Mouse (Mus musculus): ENCODE data around the gene Clip2.

Gene Clip2

DNA sequence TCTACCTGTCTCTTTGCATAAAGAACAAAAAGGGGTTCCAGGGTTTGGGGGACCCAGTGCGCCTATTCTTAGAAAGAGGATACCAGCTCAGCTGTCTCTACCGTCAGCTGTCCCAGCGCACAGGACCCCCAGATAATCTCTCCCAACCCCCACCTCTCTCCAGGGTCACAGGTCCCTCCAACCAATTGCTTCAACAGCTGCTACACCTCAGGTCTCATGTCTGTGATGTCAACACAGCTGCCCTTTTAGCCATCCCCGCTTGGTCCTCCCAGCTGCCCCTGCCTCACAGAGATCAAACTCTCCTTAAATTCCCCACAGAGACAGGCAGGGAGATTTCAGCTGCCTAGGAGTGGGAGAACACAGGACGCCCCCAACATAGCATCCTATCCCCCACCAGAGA, 28.5 kb downstream of the Clip2 start:
- no peak for DNase-seq

GRCm38 (mm10) chr5:134522524-134522923, 29.7 kb downstream of the Clip2 start:
- DNase-seq = no peak

DNA sequence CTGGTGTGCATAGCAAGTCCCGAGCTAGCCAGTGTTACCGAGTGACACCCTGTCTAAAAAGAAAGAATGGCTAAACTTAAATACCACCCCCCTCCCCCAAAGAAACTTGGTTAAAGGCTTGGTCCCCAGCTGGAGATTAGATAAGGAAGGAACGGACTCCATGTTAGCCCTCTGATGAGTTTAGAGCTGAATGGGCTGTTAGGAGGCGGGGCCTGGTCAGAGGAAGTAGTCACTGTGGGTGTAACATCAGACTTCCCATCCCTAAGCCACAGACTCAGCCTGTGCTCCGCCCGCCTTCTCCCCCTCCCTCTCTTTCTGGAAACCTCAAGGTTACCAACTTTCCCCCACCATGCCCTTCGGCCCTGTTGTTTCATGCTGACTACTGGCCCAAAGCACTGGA, 30.4 kb downstream of the Clip2 start:
- DNase-seq = no peak

GRCm38 (mm10) chr5:134521131-134521530, 31.1 kb downstream of the Clip2 start:
- no peak for DNase-seq

- DNase-seq = no peak
These were observed 32.1 kb downstream of the Clip2 start for GRCm38 (mm10) chr5:134520120-134520519.

DNA sequence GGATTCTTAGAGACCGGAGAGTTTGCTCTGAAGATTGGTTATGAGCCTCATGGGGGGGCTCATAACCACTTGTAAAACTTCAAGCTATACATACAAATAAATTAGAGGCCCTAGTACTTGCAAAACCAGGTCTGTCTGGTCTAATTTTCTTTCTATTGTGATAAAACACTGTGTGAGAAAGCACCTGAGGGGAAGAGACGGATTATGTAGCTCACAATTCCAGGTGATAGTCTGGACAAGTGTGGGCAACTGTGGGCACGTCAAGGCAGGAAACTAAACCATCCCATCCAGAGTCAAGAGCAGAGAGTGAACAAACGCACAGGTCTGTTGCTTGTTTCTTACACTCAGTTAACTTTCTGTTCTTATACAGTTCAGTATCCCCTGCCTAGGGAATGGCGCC, 32.8 kb downstream of the Clip2 start:
- DNase-seq = no peak

- DNase-seq = peak; percentile 73
These were observed 40.1 kb downstream of the Clip2 start for GRCm38 (mm10) chr5:134512086-134512485.

DNA sequence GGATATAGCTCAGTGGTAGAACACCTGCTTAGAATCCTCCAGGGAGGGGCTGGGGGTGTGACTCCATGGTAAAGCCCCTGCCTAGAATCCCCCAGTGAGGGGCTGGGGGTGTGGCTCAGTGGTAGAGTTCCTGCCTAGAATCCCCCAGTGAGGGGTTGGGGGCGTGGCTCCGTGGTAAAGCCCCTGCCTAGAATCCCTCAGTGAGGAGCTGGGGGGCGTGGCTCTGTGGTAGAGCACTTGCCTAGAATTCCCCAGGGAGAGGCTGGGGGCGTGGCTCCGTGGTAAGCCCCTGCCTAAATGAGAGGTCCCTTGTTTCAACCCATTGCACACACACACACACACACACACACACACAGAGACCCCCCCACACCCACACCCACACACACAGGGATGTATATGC, 42.0 kb downstream of the Clip2 start:
- no peak for DNase-seq

- no peak for DNase-seq
These were observed 43.3 kb downstream of the Clip2 start for GRCm38 (mm10) chr5:134508965-134509364.

- DNase-seq = no peak
These were observed 44.3 kb downstream of the Clip2 start for GRCm38 (mm10) chr5:134507859-134508399.

DNA sequence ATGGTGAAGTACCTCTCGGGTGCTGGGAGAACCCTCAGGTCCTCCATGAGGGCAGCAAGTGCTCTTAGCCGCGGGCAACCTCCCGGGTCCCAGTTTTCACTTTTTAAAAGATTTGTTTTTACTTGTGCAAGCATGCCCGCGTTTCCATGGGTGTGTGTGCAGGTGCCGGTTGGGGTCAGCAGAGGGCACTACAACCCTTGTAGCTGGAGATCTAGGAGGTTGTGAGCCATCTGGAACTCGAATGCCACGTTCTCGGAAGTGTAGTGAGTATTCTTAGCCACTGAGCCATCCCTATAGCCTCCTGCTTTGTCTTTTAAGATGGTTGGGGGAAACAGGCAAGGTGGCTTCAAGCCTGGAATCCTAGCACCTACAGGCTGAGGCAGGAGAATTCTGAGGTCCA, 44.9 kb downstream of the Clip2 start:
- peak; percentile 58 for DNase-seq

DNA sequence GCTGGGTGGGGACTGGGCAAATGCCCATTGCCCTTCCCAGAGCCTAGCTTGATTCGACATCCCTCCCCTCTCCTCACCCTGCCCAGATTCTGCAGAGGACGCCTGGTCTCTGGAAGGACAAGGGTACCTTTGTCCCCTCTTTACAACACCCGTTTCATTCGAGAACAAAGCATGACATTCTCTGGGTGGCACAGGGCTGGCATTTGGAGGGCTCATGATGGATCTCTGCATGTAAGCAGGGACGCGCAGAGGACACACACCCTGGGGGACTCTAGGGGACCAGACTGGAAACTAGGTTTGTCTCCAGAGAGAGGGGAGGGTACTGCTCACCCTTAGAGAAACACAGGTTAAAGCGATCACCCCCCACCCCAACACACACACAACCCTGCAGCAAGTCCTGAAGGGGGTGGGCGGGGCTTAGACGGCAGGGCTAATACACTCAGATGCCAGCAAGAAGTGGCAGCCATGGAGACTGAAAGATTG, 46.4 kb downstream of the Clip2 start:
- DNase-seq = peak; percentile 27

GRCm38 (mm10) chr5:134502591-134502990, 49.6 kb downstream of the Clip2 start:
- DNase-seq = no peak

DNA sequence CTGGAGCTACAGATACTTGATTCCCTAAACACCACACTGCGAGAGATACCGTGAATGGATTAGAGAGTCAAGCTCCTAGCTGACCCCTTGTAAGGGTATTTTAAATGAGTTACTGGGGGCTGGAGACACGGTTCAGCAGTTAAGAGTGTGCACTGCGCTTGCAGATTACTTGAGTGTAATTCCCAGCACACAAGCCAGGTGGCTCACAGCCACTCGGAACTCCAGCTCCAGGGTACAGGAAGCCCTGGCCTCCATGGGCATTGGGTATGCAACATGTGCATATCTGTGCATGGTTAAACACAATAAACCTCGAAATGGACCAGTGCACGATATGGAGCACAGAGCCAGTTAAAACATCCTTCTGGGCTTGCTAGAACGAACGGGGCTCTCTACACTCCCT, 50.8 kb downstream of the Clip2 start:
- DNase-seq = peak; percentile 48

DNA sequence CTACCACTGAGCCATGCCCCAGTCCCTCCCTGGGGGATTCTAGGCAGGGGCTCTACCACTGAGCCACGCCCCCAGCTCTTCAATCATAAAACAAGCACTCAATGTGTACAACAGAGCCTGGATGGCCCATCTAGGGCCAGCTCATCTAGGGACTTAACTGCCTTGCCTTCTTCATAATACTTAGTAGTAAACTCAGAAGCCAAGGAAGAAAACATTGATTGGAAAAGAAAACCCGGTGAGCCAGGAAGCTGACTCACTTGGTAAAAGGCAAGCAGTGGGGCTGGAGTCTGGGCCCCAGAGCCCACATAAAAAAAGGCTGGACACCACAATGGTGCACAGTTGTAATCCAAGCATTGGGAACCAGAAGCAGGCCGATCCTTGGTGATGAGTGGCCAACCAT, 51.6 kb downstream of the Clip2 start:
- no peak for DNase-seq

GRCm38 (mm10) chr5:134500062-134500461, 52.2 kb downstream of the Clip2 start:
- peak; percentile 58 for DNase-seq

GRCm38 (mm10) chr5:134497026-134497425, 55.2 kb downstream of the Clip2 start:
- no peak for DNase-seq

DNA sequence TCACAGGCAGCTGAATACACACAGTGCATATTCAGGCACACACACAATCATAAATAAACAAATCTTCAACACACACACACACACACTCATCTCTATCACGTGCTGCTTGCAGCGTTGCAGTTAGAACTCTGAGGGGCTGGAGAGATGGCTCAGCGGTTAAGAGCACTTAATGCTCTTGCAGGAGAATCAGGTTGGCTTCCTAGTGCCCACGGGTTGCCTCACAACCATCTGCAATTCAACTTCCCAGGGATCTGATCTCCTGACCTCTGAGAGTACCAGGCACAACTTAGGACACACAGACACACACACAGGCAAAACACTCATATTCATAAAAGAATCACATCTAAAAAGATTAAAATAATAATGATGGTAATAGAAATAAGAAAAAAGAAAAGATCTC, 56.4 kb downstream of the Clip2 start:
- no peak for DNase-seq

DNA sequence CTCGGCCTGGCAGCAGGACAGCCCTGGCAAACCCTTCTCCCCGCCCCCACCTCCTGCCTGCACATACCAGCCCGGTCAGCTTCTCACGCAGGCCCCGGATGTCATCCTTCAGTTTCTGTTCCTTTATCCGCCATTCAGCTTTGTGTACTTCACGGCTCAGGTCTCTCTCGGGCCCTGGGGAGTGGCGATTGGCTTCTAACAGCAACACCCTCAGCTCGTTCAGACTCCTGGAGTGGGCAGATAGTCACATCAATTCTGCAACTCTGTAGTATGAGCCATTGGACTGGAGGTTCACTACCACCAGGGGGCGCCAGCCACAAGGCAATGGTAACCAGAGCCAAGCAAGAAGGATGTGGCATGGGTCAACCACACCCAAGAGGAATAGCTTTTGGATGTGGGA, 58.1 kb downstream of the Clip2 start:
- DNase-seq = peak; percentile 95

- DNase-seq = no peak
These were observed 59.3 kb downstream of the Clip2 start for GRCm38 (mm10) chr5:134492956-134493355.

DNA sequence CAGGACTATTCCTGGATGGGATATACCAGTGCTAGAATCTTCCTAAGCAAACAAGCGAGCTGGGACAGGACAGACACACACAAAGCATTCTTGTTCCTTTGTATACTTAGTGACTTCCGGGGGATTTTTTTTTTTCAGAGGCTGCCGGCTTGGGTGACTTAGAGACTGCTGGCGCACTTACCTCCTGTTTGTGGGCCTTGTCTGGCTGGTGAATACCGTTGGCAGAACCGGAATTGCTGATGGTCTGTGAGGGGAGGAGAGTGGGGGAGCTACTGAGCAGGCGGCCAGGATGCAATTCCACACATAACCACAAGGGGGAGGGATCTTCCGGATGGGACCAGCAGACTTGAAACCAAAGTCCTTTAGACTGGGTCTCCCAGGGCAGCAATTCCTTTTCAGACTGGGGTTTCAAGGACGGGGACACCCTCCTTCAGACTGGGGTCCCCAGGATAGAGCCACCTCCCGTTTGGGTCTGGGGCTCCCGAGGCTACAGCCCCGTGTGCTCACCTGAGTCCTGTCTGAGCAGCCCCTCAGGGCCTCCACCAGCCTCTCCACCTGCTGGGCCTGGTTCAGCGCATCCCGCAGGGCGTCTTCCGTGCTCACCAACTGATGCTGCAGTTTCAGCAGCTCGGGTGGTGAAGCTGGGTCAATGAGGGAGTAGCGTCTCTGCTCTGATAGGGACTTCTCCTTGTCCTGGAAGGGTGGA, 60.4 kb downstream of the Clip2 start:
- DNase-seq = peak; percentile 90

DNA sequence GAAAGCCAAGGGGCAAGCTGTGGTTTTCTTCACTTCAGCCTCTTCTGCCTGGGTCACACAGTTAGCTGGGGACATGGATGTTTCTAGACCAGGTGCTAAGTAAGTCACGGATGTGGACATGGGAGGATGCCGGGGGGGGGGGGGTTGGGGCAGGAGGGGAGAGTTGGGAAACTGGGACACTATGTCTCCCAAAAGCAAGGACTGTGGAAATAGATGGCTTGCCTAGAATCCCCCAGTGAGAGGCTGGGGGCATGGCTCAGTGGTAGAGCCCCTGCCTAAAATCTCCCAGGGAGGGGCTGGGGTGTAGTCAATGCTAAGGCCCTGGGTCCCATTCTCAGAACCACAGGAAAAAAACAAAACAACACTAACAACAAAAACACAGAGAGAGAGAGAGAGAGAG, 61.0 kb downstream of the Clip2 start:
- DNase-seq = no peak

DNA sequence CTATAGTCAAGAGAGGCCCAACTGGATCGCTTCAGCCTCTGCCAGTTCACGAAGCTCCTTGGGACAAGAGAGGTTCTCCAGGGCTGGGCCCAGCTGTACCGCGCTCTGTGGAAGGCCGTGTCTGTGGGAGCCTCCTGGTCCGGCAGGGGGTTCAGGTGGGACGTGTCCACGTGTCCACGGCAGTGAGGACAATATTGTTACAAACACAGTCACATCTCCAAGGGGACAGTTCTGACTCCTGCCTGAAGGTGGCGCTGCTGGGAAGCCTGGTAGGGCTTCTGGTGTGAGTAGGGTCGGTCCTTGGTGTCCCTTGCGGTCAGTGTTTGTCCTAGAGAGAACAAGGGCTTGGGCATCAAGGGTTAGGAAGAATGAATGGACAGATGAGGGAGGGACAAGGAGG, 61.8 kb downstream of the Clip2 start:
- peak; percentile 58 for DNase-seq

GRCm38 (mm10) chr5:134489583-134489982, 62.7 kb downstream of the Clip2 start:
- peak; percentile 55 for DNase-seq

- no peak for DNase-seq
These were observed 63.6 kb downstream of the Clip2 start for GRCm38 (mm10) chr5:134488596-134488995.
